In genomic region chr4:88641077-88641831, GRCm38 (mm10) we compare ENCODE assay signal across 8 mouse cellular contexts. TPM values are rescaled to one million over a fixed set of nuclear protein-coding genes. Genes with fewer than 3 reads are reported as not detected.
DNase-seq lines count a peak whose midpoint lies in the region; ATAC-seq and TF ChIP-seq lines count a peak whose summit lies in the region.

No protein-coding gene starts in this region.

- H3K4me2 ChIP-seq in CH12.LX (ENCODE audit: insufficient read depth, low read depth, poor library complexity, severe bottlenecking) = no peak overlapping the region
- peak overlapping the region; percentile 39 for H3K4me2 ChIP-seq in forebrain, embryonic 12.5 days
- peak overlapping the region; percentile 53 for H3K4me2 ChIP-seq in heart, postnatal 0 days (ENCODE audit: low read depth, low read length)
- H3K4me2 ChIP-seq in liver, embryonic 16.5 days (ENCODE audit: low read depth, low read length) = peak overlapping the region; percentile 50
- peak overlapping the region; percentile 46 for H3K4me2 ChIP-seq in neural tube, embryonic 13.5 days

- peak; percentile 66 to 84 for TF ChIP-seq CTCF in CH12.LX (conservative IDR thresholded peaks at IDR 0.05 in 1 of 2, IDR thresholded peaks at IDR 0.05 in 1 of 2; ENCODE audit: low read depth in 2 of 2, low read length in 2 of 2)
- TF ChIP-seq CTCF in heart, postnatal 0 days (IDR thresholded peaks at IDR 0.05; ENCODE audit: low read depth) = peak; percentile 90
- peak; percentile 50; the same call in 1 of the 2 replicates for TF ChIP-seq CTCF in testis, adult 2 months (IDR thresholded peaks at IDR 0.05; ENCODE audit: control insufficient read depth, insufficient read depth, insufficient replicate concordance, low read depth, low read length)

- no peak overlapping the region for H3K27ac ChIP-seq in CH12.LX (ENCODE audit: insufficient read depth, low read depth)
- no peak overlapping the region for H3K27ac ChIP-seq in forebrain, embryonic 12.5 days
- H3K27ac ChIP-seq in heart, postnatal 0 days (ENCODE audit: low read depth) = no peak overlapping the region
- no peak overlapping the region for H3K27ac ChIP-seq in liver, embryonic 16.5 days (ENCODE audit: low read length)
- H3K27ac ChIP-seq in neural tube, embryonic 13.5 days (replicated peaks) = no peak overlapping the region
- no peak overlapping the region; the same call in 1 of the 2 replicates for H3K27ac ChIP-seq in testis, adult 2 months (ENCODE audit: control insufficient read depth, insufficient read depth, low read depth, low read length)

- TF ChIP-seq POLR2A in CH12.LX (IDR thresholded peaks at IDR 0.05; ENCODE audit: low read depth, low read length) = no peak
- TF ChIP-seq POLR2A in testis, adult 2 months (IDR thresholded peaks at IDR 0.05; ENCODE audit: control insufficient read depth, low read depth, low read length) = no peak

- peaks cover 4% of the 10 kb centered on the region for H3K9me3 ChIP-seq in CH12.LX (replicated peaks; ENCODE audit: low read length)
- H3K9me3 ChIP-seq in forebrain, embryonic 12.5 days = no peaks in the 10 kb centered on the region
- no peaks in the 10 kb centered on the region for H3K9me3 ChIP-seq in heart, postnatal 0 days (replicated peaks; ENCODE audit: control insufficient read depth, low read length)
- H3K9me3 ChIP-seq in liver, embryonic 16.5 days (replicated peaks; ENCODE audit: control insufficient read depth, low read length) = no peaks in the 10 kb centered on the region
- H3K9me3 ChIP-seq in neural tube, embryonic 13.5 days = no peaks in the 10 kb centered on the region

- no peaks in the 10 kb centered on the region for H3K36me3 ChIP-seq in CH12.LX (replicated peaks in 1 of 2; ENCODE audit: control insufficient read depth in 1 of 2, insufficient read depth in 1 of 2, low read length in 1 of 2)
- no peaks in the 10 kb centered on the region for H3K36me3 ChIP-seq in forebrain, embryonic 12.5 days (replicated peaks)
- H3K36me3 ChIP-seq in heart, postnatal 0 days (replicated peaks; ENCODE audit: control insufficient read depth, insufficient read depth, low read length) = no peaks in the 10 kb centered on the region
- no peaks in the 10 kb centered on the region for H3K36me3 ChIP-seq in liver, embryonic 16.5 days (ENCODE audit: control insufficient read depth, insufficient read depth)
- no peaks in the 10 kb centered on the region for H3K36me3 ChIP-seq in neural tube, embryonic 13.5 days
- H3K36me3 ChIP-seq in testis, adult 2 months (ENCODE audit: control insufficient read depth, insufficient read depth, low read length) = no peaks in the 10 kb centered on the region

- H3K9ac ChIP-seq in CH12.LX (ENCODE audit: insufficient read depth, low read depth) = no peak overlapping the region
- H3K9ac ChIP-seq in forebrain, embryonic 12.5 days = no peak overlapping the region
- H3K9ac ChIP-seq in heart, postnatal 0 days (replicated peaks; ENCODE audit: low read depth, low read length) = peak overlapping the region; percentile 52
- H3K9ac ChIP-seq in liver, embryonic 16.5 days (ENCODE audit: low read depth, low read length) = no peak overlapping the region
- peak overlapping the region; percentile 31; the same call in 1 of the 2 replicates for H3K9ac ChIP-seq in neural tube, embryonic 13.5 days

- H3K4me3 ChIP-seq in CH12.LX (replicated peaks in 1 of 3; ENCODE audit: low read depth in 2 of 3, low read length in 2 of 3, poor library complexity in 1 of 3) = peak overlapping the region; percentile 54 to 85 (median 61)
- peak overlapping the region; percentile 25 for H3K4me3 ChIP-seq in forebrain, embryonic 12.5 days (replicated peaks)
- H3K4me3 ChIP-seq in heart, postnatal 0 days (ENCODE audit: low read depth, low read length) = peak overlapping the region; percentile 52
- H3K4me3 ChIP-seq in liver, embryonic 16.5 days (ENCODE audit: low read depth, low read length) = peak overlapping the region; percentile 54
- H3K4me3 ChIP-seq in neural tube, embryonic 13.5 days = peak overlapping the region; percentile 26
- H3K4me3 ChIP-seq in testis, adult 2 months (ENCODE audit: control insufficient read depth, low read depth, low read length) = peak overlapping the region; percentile 84

- TF ChIP-seq EP300 in CH12.LX (IDR thresholded peaks at IDR 0.05; ENCODE audit: low read length) = 0 out of 2 replicates have a peak, but pooled peaks have one; percentile 8
- TF ChIP-seq EP300 in heart, postnatal 0 days (IDR thresholded peaks at IDR 0.05; ENCODE audit: low read depth) = no peak

- H3K27me3 ChIP-seq in CH12.LX (replicated peaks) = peaks cover 12% of the 10 kb centered on the region
- H3K27me3 ChIP-seq in forebrain, embryonic 12.5 days = no peaks in the 10 kb centered on the region
- no peaks in the 10 kb centered on the region for H3K27me3 ChIP-seq in heart, postnatal 0 days (ENCODE audit: control insufficient read depth, insufficient read depth, low read length)
- H3K27me3 ChIP-seq in liver, embryonic 16.5 days (ENCODE audit: control insufficient read depth, insufficient read depth, low read depth, low read length) = no peaks in the 10 kb centered on the region
- H3K27me3 ChIP-seq in neural tube, embryonic 13.5 days = no peaks in the 10 kb centered on the region
- no peaks in the 10 kb centered on the region for H3K27me3 ChIP-seq in testis, adult 2 months (ENCODE audit: control insufficient read depth, insufficient read depth, low read length)

- no peaks in the 10 kb centered on the region for H3K4me1 ChIP-seq in CH12.LX (ENCODE audit: control insufficient read depth in 1 of 2, insufficient read depth in 2 of 2)
- no peaks in the 10 kb centered on the region for H3K4me1 ChIP-seq in forebrain, embryonic 12.5 days
- H3K4me1 ChIP-seq in heart, postnatal 0 days (ENCODE audit: control insufficient read depth, insufficient read depth) = no peaks in the 10 kb centered on the region
- no peaks in the 10 kb centered on the region for H3K4me1 ChIP-seq in liver, embryonic 16.5 days (ENCODE audit: control insufficient read depth, low read depth, low read length)
- no peaks in the 10 kb centered on the region for H3K4me1 ChIP-seq in neural tube, embryonic 13.5 days (replicated peaks)
- H3K4me1 ChIP-seq in testis, adult 2 months (ENCODE audit: control insufficient read depth, insufficient read depth, low read length) = no peaks in the 10 kb centered on the region

- peak; percentile 95 for ATAC-seq in forebrain, embryonic 12.5 days (ENCODE audit: low FRiP score)
- ATAC-seq in heart, postnatal 0 days (ENCODE audit: insufficient read depth, low read depth) = peak; percentile 82
- peak; percentile 86 for ATAC-seq in liver, embryonic 16.5 days (ENCODE audit: low read depth)
- peak; percentile 93 for ATAC-seq in neural tube, embryonic 13.5 days (ENCODE audit: low read depth)

- in situ Hi-C loops in CH12.LX (cut with MboI; ENCODE audit: low pct_ligation_motif_present, low pct_unique_long_range_greater_than_20kb, low sequenced_read_pairs) = no loop called here

- peak; percentile 100 for DNase-seq in CH12.LX (ENCODE audit: extremely low read depth)
- DNase-seq in c-Kit-positive CD71-positive TER-119-positive erythroid progenitor cells, embryonic 14.5 days (ENCODE audit: low spot score) = peak; percentile 100
- DNase-seq in heart, postnatal 0 days (ENCODE audit: low spot score) = peak; percentile 99
- DNase-seq in kidney, postnatal 4 days = peak; percentile 96 to 97

- no peaks in the 10 kb centered on the region for H3K79me2 ChIP-seq in CH12.LX (replicated peaks; ENCODE audit: control insufficient read depth, extremely low read depth, insufficient read depth, poor library complexity, severe bottlenecking)

- 13% methylated on average over 11 of the region's 11 CpGs for WGBS in forebrain, embryonic 12.5 days
- 14% methylated on average over 11 of the region's 11 CpGs for WGBS in heart, postnatal 0 days
- 14% methylated on average over 11 of the region's 11 CpGs for WGBS in liver, embryonic 16.5 days (ENCODE audit: insufficient replicate concordance)
- 17% methylated on average over 11 of the region's 11 CpGs for WGBS in neural tube, embryonic 13.5 days

- dilution Hi-C loops in CH12.LX (cut with MboI; ENCODE audit: extremely low pct_ligation_motif_present, extremely low pct_unique_long_range_greater_than_20kb, low sequenced_read_pairs) = no loop called here

- TF ChIP-seq RAD21 in CH12.LX (IDR thresholded peaks at IDR 0.05; ENCODE audit: low read depth, low read length) = peak; percentile 41

RNA-seq across cellular contexts. Expression of gene Ifna13, which starts 3.0 kb away (rescaled TPM):
- total RNA-seq in CH12.LX (2012; rRNA removed) (not detected in 2 replicates), CH12.LX (2014; rRNA removed) (not detected in 2 replicates)
- not detected in 2 replicates for polyA plus RNA-seq in CH12.LX (2012; ENCODE audit: insufficient read length, low read depth)
- polyA plus RNA-seq in forebrain, embryonic 12.5 days (2016; fragmentation: Nextera tagmentation; extraction: Ambion mirVana) = not detected in 2 replicates
- not detected in 2 replicates for total RNA-seq in heart, postnatal 0 days (2014; rRNA removed; ENCODE audit: low replicate concordance)
- not detected in 2 replicates for polyA plus RNA-seq in heart, postnatal 0 days (2015; fragmentation: Nextera tagmentation; extraction: Ambion mirVana)
- polyA plus RNA-seq in liver, embryonic 16.5 days (2015; fragmentation: Nextera tagmentation; extraction: Ambion mirVana) = not detected in 2 replicates
- not detected in 2 replicates for polyA plus RNA-seq in neural tube, embryonic 13.5 days (2015; fragmentation: Nextera tagmentation; extraction: Ambion mirVana)
- not detected in 2 replicates for polyA plus RNA-seq in testis, adult 2 months (2012; rRNA removed)

RNA-seq across cellular contexts. Expression of gene C87499, which starts 7.0 kb away (rescaled TPM):
- total RNA-seq in CH12.LX (2012; rRNA removed) (not detected in 2 replicates), CH12.LX (2014; rRNA removed) (not detected in 2 replicates)
- not detected in 2 replicates for polyA plus RNA-seq in CH12.LX (2012; ENCODE audit: insufficient read length, low read depth)
- polyA plus RNA-seq in forebrain, embryonic 12.5 days (2016; fragmentation: Nextera tagmentation; extraction: Ambion mirVana) = not detected in 2 replicates
- not detected in 2 replicates for total RNA-seq in heart, postnatal 0 days (2014; rRNA removed; ENCODE audit: low replicate concordance)
- polyA plus RNA-seq in heart, postnatal 0 days (2015; fragmentation: Nextera tagmentation; extraction: Ambion mirVana) = not detected in 2 replicates
- not detected in 2 replicates for polyA plus RNA-seq in liver, embryonic 16.5 days (2015; fragmentation: Nextera tagmentation; extraction: Ambion mirVana)
- polyA plus RNA-seq in neural tube, embryonic 13.5 days (2015; fragmentation: Nextera tagmentation; extraction: Ambion mirVana) = not detected in 2 replicates
- polyA plus RNA-seq in testis, adult 2 months (2012; rRNA removed) = not detected in 2 replicates

RNA-seq across cellular contexts. Expression of gene Ifna16, which starts 35.5 kb away (rescaled TPM):
- total RNA-seq in CH12.LX (2012; rRNA removed) (not detected in 2 replicates), CH12.LX (2014; rRNA removed) (not detected in 2 replicates)
- polyA plus RNA-seq in CH12.LX (2012; ENCODE audit: insufficient read length, low read depth) = not detected in 2 replicates
- polyA plus RNA-seq in forebrain, embryonic 12.5 days (2016; fragmentation: Nextera tagmentation; extraction: Ambion mirVana) = not detected in 2 replicates
- not detected in 2 replicates for total RNA-seq in heart, postnatal 0 days (2014; rRNA removed; ENCODE audit: low replicate concordance)
- not detected in 2 replicates for polyA plus RNA-seq in heart, postnatal 0 days (2015; fragmentation: Nextera tagmentation; extraction: Ambion mirVana)
- not detected in 2 replicates for polyA plus RNA-seq in liver, embryonic 16.5 days (2015; fragmentation: Nextera tagmentation; extraction: Ambion mirVana)
- polyA plus RNA-seq in neural tube, embryonic 13.5 days (2015; fragmentation: Nextera tagmentation; extraction: Ambion mirVana) = not detected in 2 replicates
- polyA plus RNA-seq in testis, adult 2 months (2012; rRNA removed) = not detected in 2 replicates

RNA-seq across cellular contexts. Expression of gene Ifna12, which starts 38.1 kb away (rescaled TPM):
- total RNA-seq in CH12.LX (2012; rRNA removed) (not detected in 2 replicates), CH12.LX (2014; rRNA removed) (not detected in 2 replicates)
- not detected in 2 replicates for polyA plus RNA-seq in CH12.LX (2012; ENCODE audit: insufficient read length, low read depth)
- not detected in 2 replicates for polyA plus RNA-seq in forebrain, embryonic 12.5 days (2016; fragmentation: Nextera tagmentation; extraction: Ambion mirVana)
- not detected in 2 replicates for total RNA-seq in heart, postnatal 0 days (2014; rRNA removed; ENCODE audit: low replicate concordance)
- polyA plus RNA-seq in heart, postnatal 0 days (2015; fragmentation: Nextera tagmentation; extraction: Ambion mirVana) = not detected in 2 replicates
- polyA plus RNA-seq in liver, embryonic 16.5 days (2015; fragmentation: Nextera tagmentation; extraction: Ambion mirVana) = not detected in 2 replicates
- polyA plus RNA-seq in neural tube, embryonic 13.5 days (2015; fragmentation: Nextera tagmentation; extraction: Ambion mirVana) = not detected in 2 replicates
- polyA plus RNA-seq in testis, adult 2 months (2012; rRNA removed) = not detected in 2 replicates

RNA-seq across cellular contexts. Expression of gene Ifna2, which starts 42.5 kb away (rescaled TPM):
- not detected in 2 replicates for total RNA-seq in CH12.LX (2012; rRNA removed)
- total RNA-seq in CH12.LX (2014; rRNA removed) = not detected in 2 replicates
- not detected in 2 replicates for polyA plus RNA-seq in CH12.LX (2012; ENCODE audit: insufficient read length, low read depth)
- not detected in 2 replicates for polyA plus RNA-seq in forebrain, embryonic 12.5 days (2016; fragmentation: Nextera tagmentation; extraction: Ambion mirVana)
- total RNA-seq in heart, postnatal 0 days (2014; rRNA removed; ENCODE audit: low replicate concordance) = not detected in 2 replicates
- polyA plus RNA-seq in heart, postnatal 0 days (2015; fragmentation: Nextera tagmentation; extraction: Ambion mirVana) = not detected in 2 replicates
- polyA plus RNA-seq in liver, embryonic 16.5 days (2015; fragmentation: Nextera tagmentation; extraction: Ambion mirVana) = not detected in 2 replicates
- not detected in 2 replicates for polyA plus RNA-seq in neural tube, embryonic 13.5 days (2015; fragmentation: Nextera tagmentation; extraction: Ambion mirVana)
- polyA plus RNA-seq in testis, adult 2 months (2012; rRNA removed) = not detected in 2 replicates

Comparison
In these comparisons a context has a peak if more than half of its experiments do, and no peak if none do; other contexts are left out.
1. H3K4me3 ChIP-seq: peak in every context shown above with its lines; median percentile 84 in testis, adult 2 months; 61 in CH12.LX; 54 in liver, embryonic 16.5 days; 52 in heart, postnatal 0 days; 26 in neural tube, embryonic 13.5 days; 25 in forebrain, embryonic 12.5 days.
2. H3K9ac ChIP-seq: peak in heart, postnatal 0 days (single experiment) and neural tube, embryonic 13.5 days (single experiment); none in CH12.LX (single experiment), forebrain, embryonic 12.5 days (single experiment) and liver, embryonic 16.5 days (single experiment).
3. Peak in every context shown above with its lines, with median percentiles within 50 percentile points of each other: DNase-seq, CTCF ChIP-seq and ATAC-seq.